Mouse (Mus musculus): ENCODE data around the gene Hoxa9. TPM values are rescaled to one million over a fixed set of nuclear protein-coding genes. Genes with fewer than 3 reads are reported as not detected.
A peak's percentile ranks its signal among the peaks of the same experiment; 100 is the strongest.

Hoxa9 gene
- 1.1 and 3.0 TPM in 2 replicates for polyA plus RNA-seq (2015; fragmentation: Nextera tagmentation; extraction: Ambion mirVana)

DNA sequence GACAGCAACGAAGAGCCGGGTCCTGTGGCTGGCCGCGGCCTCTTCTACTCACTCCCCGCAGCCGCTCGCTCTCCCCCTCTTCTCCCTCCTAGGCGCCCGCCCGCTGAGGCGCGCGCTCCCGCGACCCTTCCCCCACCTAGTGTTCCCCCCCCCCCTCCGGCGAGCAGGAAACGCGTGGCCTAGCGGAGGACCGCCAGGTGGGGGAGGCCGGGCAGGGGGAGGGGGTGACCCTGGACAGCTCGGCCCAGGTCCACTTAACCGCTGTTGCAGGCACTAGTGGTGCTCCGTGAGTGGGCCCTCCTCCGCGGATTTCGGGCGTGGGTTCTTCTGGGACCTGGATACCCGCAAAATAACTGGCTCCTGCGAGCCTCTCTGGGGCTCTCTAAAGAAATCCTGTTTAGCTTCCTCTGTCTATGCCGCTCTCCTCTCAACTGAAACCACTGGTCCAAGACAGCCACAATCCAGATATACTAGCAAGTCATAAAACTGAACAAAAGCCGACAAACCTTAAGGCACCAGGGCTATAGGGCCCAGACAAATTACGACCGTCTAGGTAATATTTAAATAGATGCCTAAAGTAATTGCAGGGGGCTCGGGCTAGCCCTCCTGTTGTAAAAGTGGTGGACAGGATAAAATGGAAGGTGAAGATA lies at the start of gene Hoxa9:
Gene Hoxa9 (minus strand): TSS at position 574 of the 650 bp plus-strand sequence.
- Histone ChIP-seq H3K27ac (ENCODE audit: low read depth, low read length) (no peak within 1 kb of the TSS; the same call in 1 of the 2 replicates), H3K4me2 (replicated peaks; ENCODE audit: low read depth) (peak within 1 kb of the TSS; percentile 35), H3K36me3 (ENCODE audit: control insufficient read depth, insufficient read depth) (no peaks in the 10 kb centered on the region), H3K4me3 (ENCODE audit: low read depth, low read length) (peak within 1 kb of the TSS; percentile 32), H3K27me3 (replicated peaks; ENCODE audit: control insufficient read depth, insufficient read depth, low read length) (peaks cover 97% of the 10 kb centered on the region), H3K9me3 (ENCODE audit: control insufficient read depth) (no peaks in the 10 kb centered on the region), H3K4me1 (replicated peaks; ENCODE audit: control insufficient read depth, insufficient read depth, low read length) (no peaks in the 10 kb centered on the region), H3K9ac (ENCODE audit: low read depth, low read length) (no peak within 1 kb of the TSS)
- TF ChIP-seq CTCF (IDR thresholded peaks at IDR 0.05; ENCODE audit: low read depth) = no peak
- ATAC-seq = no peak
- 2% methylated on average over 24 of the region's 36 CpGs for WGBS

DNA sequence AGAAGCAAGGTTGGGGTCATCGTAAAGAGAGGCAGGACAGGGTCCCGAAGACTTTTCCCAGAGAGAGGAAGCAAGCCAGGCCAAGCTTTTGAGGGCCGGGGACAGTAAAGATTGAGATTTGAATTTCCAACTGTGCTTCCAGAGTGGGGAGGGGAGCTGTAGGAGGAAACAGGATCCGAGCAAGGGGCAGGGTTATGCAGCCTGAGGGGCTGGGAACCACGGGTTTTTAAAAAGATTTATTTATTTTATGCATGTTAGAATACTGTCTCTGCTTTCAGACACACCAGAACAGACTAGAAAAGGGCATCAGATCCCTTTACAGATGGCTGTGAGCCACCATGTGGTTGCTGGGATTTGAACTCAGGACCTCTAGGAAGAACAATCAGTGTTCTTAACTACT lies 46.0 kb upstream of the Hoxa9 start:
- WGBS = 24% methylated on average over 5 of the region's 5 CpGs
- H3K27ac ChIP-seq (ENCODE audit: low read depth, low read length) = no peak overlapping the region
- no peaks in the 10 kb centered on the region for H3K9me3 ChIP-seq (ENCODE audit: control insufficient read depth)
- H3K36me3 ChIP-seq (ENCODE audit: control insufficient read depth, insufficient read depth) = no peaks in the 10 kb centered on the region
- no peak for TF ChIP-seq CTCF (IDR thresholded peaks at IDR 0.05; ENCODE audit: low read depth)
- no peaks in the 10 kb centered on the region for H3K4me1 ChIP-seq (replicated peaks; ENCODE audit: control insufficient read depth, insufficient read depth, low read length)
- no peak for ATAC-seq
- H3K4me2 ChIP-seq (replicated peaks; ENCODE audit: low read depth) = no peak overlapping the region
- no peak overlapping the region for H3K9ac ChIP-seq (ENCODE audit: low read depth, low read length)
- H3K4me3 ChIP-seq (ENCODE audit: low read depth, low read length) = no peak overlapping the region
- H3K27me3 ChIP-seq (replicated peaks; ENCODE audit: control insufficient read depth, insufficient read depth, low read length) = peaks cover 71% of the 10 kb centered on the region

DNA sequence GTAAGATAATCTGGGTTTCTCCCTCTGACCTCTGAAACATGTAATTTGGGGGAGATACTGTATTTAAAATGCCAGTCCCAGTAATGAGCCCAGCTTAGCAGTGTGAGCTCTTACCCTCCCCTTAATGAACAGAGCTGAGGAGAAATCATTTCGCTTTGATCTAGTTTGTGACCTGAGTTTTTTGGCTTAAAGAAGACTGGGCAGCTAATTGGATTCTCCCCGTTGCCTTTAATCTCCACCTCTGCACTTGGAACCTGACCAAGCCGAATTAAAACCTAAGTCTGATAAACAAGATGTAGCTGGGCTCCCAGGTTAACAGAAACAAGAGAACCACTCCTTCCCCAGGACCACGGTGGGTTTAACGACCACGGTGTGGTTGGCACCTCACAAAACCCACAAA lies 45.5 kb upstream of the Hoxa9 start:
- Histone ChIP-seq H3K36me3 (ENCODE audit: control insufficient read depth, insufficient read depth) (no peaks in the 10 kb centered on the region), H3K4me1 (replicated peaks; ENCODE audit: control insufficient read depth, insufficient read depth, low read length) (no peaks in the 10 kb centered on the region), H3K27ac (ENCODE audit: low read depth, low read length) (no peak overlapping the region), H3K27me3 (replicated peaks; ENCODE audit: control insufficient read depth, insufficient read depth, low read length) (peaks cover 76% of the 10 kb centered on the region), H3K4me2 (replicated peaks; ENCODE audit: low read depth) (no peak overlapping the region), H3K9me3 (ENCODE audit: control insufficient read depth) (no peaks in the 10 kb centered on the region), H3K9ac (ENCODE audit: low read depth, low read length) (no peak overlapping the region), H3K4me3 (ENCODE audit: low read depth, low read length) (no peak overlapping the region)
- WGBS = 12% methylated on average over 6 of the region's 6 CpGs
- TF ChIP-seq CTCF (IDR thresholded peaks at IDR 0.05; ENCODE audit: low read depth) = no peak
- ATAC-seq = no peak

- Histone ChIP-seq H3K4me1 (replicated peaks; ENCODE audit: control insufficient read depth, insufficient read depth, low read length) (no peaks in the 10 kb centered on the region), H3K9me3 (ENCODE audit: control insufficient read depth) (no peaks in the 10 kb centered on the region), H3K27ac (ENCODE audit: low read depth, low read length) (no peak overlapping the region), H3K36me3 (ENCODE audit: control insufficient read depth, insufficient read depth) (no peaks in the 10 kb centered on the region), H3K9ac (ENCODE audit: low read depth, low read length) (no peak overlapping the region), H3K27me3 (replicated peaks; ENCODE audit: control insufficient read depth, insufficient read depth, low read length) (peaks cover 83% of the 10 kb centered on the region), H3K4me3 (ENCODE audit: low read depth, low read length) (no peak overlapping the region), H3K4me2 (replicated peaks; ENCODE audit: low read depth) (no peak overlapping the region)
- no peak for ATAC-seq
- WGBS = 26% methylated on average over 8 of the region's 8 CpGs
- no peak for TF ChIP-seq CTCF (IDR thresholded peaks at IDR 0.05; ENCODE audit: low read depth)
Measured at GRCm38 (mm10) chr6:52275563-52276280, 44.8 kb upstream of the Hoxa9 start.

DNA sequence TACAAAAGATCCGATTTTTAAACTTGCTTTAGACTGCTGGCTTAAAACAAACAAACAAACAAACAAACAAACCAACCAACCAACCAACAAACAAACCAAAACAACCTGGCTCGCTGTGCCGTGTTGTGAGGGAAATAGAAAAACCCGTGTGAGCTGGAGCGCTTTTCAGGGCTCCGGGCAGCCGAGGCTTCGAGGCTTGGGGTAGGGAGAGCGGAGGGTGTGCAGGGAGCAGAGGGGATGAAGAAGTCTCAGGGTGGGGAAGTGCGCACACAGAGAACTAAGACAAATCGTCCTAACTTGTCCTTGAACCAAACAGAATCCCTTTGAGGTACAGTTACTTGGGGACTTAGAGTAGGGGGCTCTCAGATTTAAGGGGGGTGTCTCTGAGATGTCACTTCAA lies 43.7 kb upstream of the Hoxa9 start:
- H3K4me2 ChIP-seq (replicated peaks; ENCODE audit: low read depth) = no peak overlapping the region
- no peaks in the 10 kb centered on the region for H3K4me1 ChIP-seq (replicated peaks; ENCODE audit: control insufficient read depth, insufficient read depth, low read length)
- H3K27ac ChIP-seq (ENCODE audit: low read depth, low read length) = no peak overlapping the region
- H3K36me3 ChIP-seq (ENCODE audit: control insufficient read depth, insufficient read depth) = no peaks in the 10 kb centered on the region
- H3K27me3 ChIP-seq (replicated peaks; ENCODE audit: control insufficient read depth, insufficient read depth, low read length) = peaks cover 89% of the 10 kb centered on the region
- no peaks in the 10 kb centered on the region for H3K9me3 ChIP-seq (ENCODE audit: control insufficient read depth)
- 10% methylated on average over 11 of the region's 11 CpGs for WGBS
- H3K4me3 ChIP-seq (ENCODE audit: low read depth, low read length) = no peak overlapping the region
- H3K9ac ChIP-seq (ENCODE audit: low read depth, low read length) = no peak overlapping the region
- ATAC-seq = no peak
- no peak for TF ChIP-seq CTCF (IDR thresholded peaks at IDR 0.05; ENCODE audit: low read depth)

GRCm38 (mm10) chr6:52273656-52274280 lies 42.9 kb upstream of the Hoxa9 start:
- Histone ChIP-seq H3K27me3 (replicated peaks; ENCODE audit: control insufficient read depth, insufficient read depth, low read length) (peaks cover 91% of the 10 kb centered on the region), H3K4me2 (replicated peaks; ENCODE audit: low read depth) (no peak overlapping the region), H3K4me3 (ENCODE audit: low read depth, low read length) (no peak overlapping the region), H3K36me3 (ENCODE audit: control insufficient read depth, insufficient read depth) (no peaks in the 10 kb centered on the region), H3K9me3 (ENCODE audit: control insufficient read depth) (no peaks in the 10 kb centered on the region), H3K4me1 (replicated peaks; ENCODE audit: control insufficient read depth, insufficient read depth, low read length) (no peaks in the 10 kb centered on the region), H3K9ac (ENCODE audit: low read depth, low read length) (no peak overlapping the region), H3K27ac (ENCODE audit: low read depth, low read length) (no peak overlapping the region)
- no peak for ATAC-seq
- TF ChIP-seq CTCF (IDR thresholded peaks at IDR 0.05; ENCODE audit: low read depth) = no peak
- WGBS = 12% methylated on average over 22 of the region's 22 CpGs

Measured in intestine, postnatal 0 days (tissue).